Mouse (Mus musculus) ES-E14 (cell line): Measurements from ENCODE around the gene Oosp3.

ENCODE experiments used
- CHD2 ChIP-seq: IDR thresholded peaks from 2 replicates; pipeline ENCODE4 v1.6.1; 2014; ENCODE audit warnings: mild to moderate bottlenecking, low read depth, low read length, inconsistent platforms
- HCFC1 ChIP-seq: IDR thresholded peaks from 2 replicates; pipeline ENCODE4 v1.6.1; 2012; ENCODE audit warnings: low read length, inconsistent platforms, borderline replicate concordance; ENCODE audit not compliant: insufficient read depth
- ZC3H11A ChIP-seq: IDR thresholded peaks from 2 replicates; pipeline ENCODE4 v1.6.1; 2012; ENCODE audit warnings: low read depth, mild to moderate bottlenecking, inconsistent platforms, low read length, borderline replicate concordance
- ZNF384 ChIP-seq: IDR thresholded peaks from 2 replicates; pipeline ENCODE4 v1.6.1; 2012; ENCODE audit warnings: low read depth, low read length, inconsistent platforms

DNA sequence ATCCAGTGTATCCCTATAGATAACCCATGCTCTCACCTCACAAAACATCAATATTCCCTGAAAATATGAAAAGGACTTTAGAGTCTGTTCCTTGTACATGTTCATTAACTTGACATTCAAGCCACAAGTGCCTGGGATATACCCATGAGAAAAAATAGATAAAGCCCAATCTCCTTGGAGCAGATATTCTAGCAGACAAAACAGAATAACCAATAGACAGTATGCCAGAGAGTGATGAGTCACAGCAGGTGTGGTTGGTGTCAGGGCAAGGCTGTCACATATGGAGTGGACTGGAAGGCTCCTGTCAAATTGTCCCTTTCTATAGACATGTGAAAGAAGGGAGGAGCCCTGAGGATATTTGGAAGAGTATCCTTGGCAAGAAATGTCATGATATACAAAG lies 48.8 kb downstream of the Oosp3 start:
- TF ChIP-seq CHD2 (no peak), ZNF384 (no peak), HCFC1 (no peak), ZC3H11A (no peak)
